Mouse (Mus musculus) heart, postnatal 10 days (tissue): ENCODE results near the gene Inpp4a. TPM values are rescaled to one million over a fixed set of nuclear protein-coding genes. Genes with fewer than 3 reads are reported as not detected.

Experiments used
- DNase-seq, 2 experiments: peaks; one replicate each; pipeline ENCODE4 v3.0.0; 2021
- intact Hi-C: fragments of 180-260 bp; cut with DNase I; formaldehyde crosslinking; loops from one replicate; pipeline ENCODE4 v1.15.1; 2025
- total RNA-seq, 2 experiments: library from RNA; stranded (reverse); gene quantifications; 2 replicates each; pipeline ENCODE4 v1.2.3; 2021

Inpp4a gene
- total RNA-seq, 2 experiments from 2014 or later, result 17.3 to 18.6 TPM

DNA sequence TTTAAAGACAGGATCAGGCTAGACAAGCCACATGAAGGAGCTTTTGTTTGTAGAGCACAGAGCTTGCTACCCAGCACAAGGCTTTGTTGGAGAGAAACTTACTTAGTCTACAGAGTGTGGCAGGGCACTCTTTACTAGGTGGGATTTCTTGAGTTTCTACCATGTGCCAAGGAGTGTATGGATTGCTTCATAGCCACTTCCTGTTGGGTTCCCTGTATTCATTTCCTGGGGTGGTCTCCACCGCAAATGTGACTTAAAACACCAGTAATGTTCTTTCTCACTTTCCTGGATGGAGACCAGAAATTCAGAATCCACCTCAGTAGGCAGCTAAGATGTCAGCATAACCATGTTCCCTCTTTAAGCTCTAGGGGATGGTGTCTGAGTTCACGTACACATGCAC lies 18.9 kb downstream of the Inpp4a start:
- intact Hi-C loops, result no loop called here
- DNase-seq, result no peak

DNA sequence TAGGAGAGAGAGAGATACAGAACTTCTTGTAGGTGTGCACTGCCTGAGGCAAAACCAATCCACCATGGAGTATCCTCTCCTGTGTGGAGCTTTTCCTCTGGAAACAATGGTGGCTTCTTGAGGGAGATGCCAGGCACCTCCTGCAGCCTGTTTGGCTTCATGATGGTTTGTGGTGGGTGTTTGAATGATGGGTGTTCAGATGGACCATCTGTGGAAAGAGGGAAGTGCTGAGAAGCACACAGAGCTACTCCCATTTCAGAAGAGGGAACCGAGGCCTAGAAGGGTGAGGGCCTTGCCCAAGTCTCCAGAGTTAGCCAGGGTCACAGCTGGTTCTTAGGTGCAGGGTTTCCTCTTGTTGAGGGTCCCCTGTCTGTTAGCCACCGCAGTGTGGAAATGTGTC lies 23.0 kb downstream of the Inpp4a start:
- intact Hi-C loops, result no loop called here
- no peak for DNase-seq

DNA sequence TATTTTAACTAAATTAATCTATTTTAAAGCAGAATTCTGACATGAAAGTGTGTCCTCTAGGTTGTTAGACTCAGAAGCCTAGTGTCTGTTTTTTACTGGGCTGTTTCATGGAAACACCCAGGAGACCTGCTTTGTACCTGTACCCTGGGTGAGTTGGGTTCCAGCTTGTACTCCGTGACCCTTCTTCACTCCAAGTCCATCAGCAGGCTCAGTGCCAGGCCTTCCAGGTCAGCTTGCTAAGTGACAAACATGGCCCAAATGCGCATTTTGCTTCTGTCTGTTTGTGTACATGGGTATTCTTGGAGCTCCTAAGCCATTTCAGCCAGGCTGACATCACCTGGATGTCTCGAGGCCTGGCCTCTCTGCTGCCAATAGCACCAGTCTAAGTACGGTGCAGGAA lies 23.5 kb downstream of the Inpp4a start:
- intact Hi-C loops, result no loop called here

DNA sequence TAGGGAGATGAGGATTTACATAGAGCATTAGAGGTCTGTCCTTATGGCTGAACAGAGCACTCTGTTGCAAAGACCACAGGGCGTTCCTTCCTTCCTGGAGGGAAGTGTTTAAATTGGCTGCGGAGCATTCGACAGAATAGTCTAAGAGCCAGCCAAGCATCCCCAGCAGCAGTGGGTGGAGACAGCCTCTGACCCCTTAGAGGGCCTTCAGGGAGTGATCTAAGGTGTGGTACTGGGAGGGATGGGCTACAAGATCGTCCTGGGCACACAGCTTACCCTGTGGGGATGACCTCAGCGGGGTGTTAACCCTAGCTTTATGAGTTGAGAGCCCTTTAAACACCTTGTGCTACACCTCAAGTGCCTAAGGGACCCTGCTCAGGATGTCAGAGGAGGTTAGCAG lies 24.9 kb downstream of the Inpp4a start:
- intact Hi-C loops, result no loop called here
- no peak for DNase-seq

More for the DNA sequence above, 23.5 kb downstream of the Inpp4a start:
- no peak for DNase-seq

DNA sequence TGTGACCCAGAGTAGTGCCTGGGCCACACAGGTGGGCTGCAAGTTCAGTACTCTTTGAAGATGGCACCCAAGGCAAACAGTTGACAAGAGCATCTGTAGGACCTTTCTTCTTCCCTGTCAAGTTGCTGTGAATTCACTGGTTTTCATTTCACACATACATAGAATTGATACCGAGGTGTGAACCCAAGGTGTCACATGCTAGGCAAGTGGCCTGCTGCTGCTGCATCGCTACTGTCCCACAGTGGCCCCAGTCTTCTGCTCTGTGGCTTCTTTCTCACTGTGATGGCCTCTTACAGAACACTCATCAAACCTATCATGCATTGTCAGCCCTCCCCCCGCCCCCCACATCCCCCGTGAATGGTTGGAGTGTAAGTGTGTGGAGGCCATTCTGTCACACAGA lies 27.6 kb downstream of the Inpp4a start:
- DNase-seq, result no peak
- intact Hi-C loops, result loop anchor here (5.0 kb wide), 1 partner anchor 295 kb away; no protein-coding TSS in a partner anchor

DNA sequence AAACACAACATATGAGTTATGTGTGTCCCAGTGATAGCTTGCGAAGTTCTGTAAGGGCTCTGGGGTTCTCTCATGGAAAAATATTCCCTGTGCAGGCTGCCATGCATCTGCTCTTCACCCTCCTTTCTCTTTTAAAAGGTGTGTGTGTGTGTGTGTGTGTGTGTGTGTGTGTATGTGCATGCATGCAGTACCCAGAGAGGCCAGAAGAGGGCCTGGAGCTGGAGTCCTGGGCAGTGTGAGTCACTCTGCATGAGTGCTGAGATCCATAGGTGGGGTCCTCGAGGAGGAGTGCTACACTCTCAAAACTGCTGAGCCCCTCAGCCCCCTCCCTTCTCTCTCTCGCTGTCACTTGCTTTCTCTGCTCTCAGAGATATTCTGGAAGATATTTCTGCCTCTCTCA lies 29.5 kb downstream of the Inpp4a start:
- DNase-seq, result no peak
- intact Hi-C loops, result loop anchor here (5.0 kb wide), 1 partner anchor 297 kb away; no protein-coding TSS in a partner anchor

DNA sequence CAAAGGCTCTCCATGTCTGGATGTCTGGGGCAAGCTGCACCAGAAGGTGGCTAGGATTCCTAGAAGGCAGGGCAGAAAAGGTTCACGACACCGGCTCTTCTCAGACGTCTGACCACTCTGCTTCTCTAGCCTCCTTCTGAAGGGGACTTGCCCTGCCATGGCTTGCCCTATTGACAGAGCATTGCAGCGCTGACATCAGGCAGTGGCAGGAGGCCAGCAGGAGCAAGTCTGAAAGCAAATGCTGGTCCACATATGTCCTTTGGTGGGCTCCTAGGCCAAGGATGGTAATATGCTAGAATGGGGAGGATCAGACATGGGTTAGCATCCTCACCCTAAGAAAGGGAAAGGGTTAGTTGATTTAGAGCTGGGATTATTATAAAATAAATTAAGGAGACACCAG lies 30.2 kb downstream of the Inpp4a start:
- DNase-seq, result no peak
- intact Hi-C loops, result loop anchor here (5.0 kb wide), 1 partner anchor 298 kb away; no protein-coding TSS in a partner anchor

DNA sequence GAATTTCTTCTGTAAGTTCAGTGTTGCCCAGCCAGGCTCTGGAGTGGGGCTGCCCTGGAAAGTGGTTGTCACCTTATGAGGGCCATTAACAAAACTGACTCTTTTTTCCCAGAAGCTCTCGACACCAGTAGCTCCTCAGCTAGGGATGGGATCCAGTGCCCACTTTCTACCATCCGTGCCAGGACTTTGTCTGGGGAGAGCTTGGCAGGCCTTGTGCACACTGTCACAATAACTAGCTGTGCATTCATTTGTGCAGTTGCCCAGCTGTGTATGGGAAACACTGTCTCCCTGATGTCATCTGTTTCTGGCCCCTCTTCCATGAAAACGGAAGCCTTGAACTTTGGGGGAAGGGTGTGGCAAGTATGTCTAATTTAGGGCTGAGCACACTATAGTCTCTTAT lies 33.1 kb downstream of the Inpp4a start:
- intact Hi-C loops, result no loop called here
- DNase-seq, result no peak

DNA sequence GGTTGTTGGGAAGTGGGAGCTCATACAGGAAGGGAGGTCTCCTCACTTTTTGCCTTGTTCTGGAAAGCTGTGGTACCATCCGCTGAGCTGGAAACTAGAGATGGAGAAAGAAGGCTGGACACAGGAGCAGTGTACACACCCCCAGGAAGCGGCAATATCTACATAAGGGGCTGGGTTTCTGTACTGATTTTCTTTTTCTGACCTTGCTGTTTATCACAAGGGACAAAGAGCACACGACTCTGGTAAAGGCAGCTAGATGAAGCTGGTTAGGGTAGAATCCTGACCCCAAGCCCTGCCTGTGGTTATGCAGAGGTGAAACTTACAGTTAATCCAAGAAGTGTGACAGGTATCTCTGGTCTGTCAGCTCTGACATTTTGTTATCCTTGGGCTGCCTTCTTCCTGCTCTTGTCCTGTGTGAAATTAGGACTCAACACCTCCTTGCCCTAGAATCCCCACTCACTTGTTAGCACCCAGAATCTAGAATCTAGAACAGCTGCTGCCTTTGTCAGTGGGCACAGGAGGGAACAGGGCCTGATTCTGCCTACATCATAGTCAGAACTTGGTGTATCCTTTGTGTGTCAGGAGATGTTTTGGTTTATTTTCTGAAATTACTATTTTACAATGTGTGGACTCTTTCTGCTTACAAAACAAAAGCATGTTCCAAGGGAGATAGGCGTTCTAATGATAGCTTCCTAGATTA lies 34.2 kb downstream of the Inpp4a start:
- intact Hi-C loops, result no loop called here
- no peak for DNase-seq

DNA sequence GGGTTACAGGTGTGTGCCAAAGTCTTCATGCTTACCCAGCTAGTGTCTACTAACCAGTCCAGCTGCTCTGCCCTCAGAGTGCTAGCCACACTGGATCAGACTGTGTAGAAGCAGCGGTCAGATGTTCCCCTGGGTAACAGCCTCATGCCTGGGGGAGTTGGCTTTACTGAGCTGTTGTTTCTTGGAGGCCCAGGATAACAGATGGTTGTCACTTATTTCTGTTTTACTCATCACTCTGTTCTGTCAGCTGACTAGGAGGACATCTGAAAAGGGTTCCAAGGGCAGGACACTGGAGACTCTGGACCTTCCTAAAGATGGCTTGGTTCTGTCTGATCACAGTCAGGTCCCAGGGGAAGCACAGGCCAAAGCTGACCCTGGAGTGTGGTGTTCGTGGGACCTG lies 36.4 kb downstream of the Inpp4a start:
- DNase-seq, result no peak
- intact Hi-C loops, result no loop called here

DNA sequence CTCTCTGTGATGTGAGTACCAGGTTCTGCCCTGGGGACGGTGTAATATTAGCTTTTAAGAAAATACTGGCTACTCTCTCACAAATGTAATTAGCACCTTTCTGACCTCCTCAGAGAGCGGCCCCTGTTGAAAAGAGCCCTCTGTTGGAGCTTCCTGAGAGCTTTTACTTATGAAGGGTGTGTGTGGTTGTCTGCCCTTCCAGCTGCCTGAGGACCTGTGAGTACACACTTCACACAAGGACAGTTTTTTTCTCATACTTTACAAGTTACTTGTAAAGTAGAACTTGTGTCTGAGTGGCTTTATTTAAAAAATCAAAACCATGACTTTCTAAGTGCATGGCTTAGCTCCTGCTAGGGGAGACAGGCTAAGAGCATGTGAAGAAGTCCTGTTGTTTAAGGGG lies 37.1 kb downstream of the Inpp4a start:
- DNase-seq, result no peak

DNA sequence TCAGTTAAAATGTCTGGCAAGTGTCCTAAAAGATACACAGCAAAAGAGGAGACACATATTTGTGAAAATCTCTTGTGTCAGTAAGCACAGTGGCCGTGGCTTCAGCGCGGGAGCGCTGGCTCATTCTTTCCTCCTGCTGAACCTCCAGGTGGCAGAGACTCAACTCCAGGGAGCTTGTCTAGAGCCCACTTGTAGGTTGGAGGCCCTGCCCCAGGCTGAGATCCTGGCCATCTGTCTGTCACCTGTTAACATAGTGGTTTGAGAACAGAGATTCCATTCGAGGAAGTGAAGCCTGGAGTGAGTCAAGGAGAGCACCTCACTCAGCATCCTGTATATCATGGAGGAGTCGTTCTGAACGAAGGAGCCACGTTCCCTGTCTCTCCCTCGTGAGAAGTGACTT lies 37.6 kb downstream of the Inpp4a start:
- intact Hi-C loops, result no loop called here
- DNase-seq, result no peak

More for the DNA sequence above, 37.1 kb downstream of the Inpp4a start:
- intact Hi-C loops, result no loop called here

DNA sequence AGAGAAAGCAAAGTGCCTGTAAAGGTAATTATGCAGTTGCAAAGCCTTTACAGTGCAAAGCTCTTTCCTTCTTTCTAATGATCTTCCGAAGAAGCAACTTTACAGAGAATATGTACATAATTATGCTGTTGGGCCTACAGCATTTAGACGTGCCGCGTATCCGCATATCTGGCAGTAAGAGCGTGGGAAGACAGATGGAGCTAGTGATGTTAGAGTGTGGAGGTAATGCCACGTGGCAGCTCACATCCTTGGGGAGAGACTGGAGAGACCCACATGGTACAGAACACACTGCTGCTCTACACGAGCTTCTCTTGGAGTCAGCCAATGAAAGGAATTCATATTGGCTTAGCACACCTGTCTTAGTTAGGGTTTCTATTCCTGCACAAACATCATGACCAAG lies 39.5 kb downstream of the Inpp4a start:
- DNase-seq, result no peak
- intact Hi-C loops, result no loop called here

DNA sequence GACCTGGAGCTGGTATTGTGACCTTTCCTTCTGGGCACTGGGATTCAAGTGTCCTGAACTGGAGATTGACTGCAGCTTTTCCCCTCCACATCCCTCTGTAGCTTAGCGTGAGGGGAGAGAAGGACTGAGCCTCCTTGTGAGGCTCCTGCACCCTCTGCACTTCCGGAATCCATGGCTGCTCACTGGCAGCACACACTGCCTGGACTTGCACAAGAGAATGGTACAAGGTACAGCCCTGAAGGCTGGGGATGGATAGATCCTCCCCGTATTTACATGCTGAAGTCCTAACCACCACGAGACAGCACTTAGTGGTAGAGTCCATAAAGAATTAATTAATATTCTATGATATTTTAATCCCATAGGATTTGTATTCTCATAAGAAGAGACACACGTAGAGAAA lies 41.7 kb downstream of the Inpp4a start:
- DNase-seq, result no peak
- intact Hi-C loops, result no loop called here

DNA sequence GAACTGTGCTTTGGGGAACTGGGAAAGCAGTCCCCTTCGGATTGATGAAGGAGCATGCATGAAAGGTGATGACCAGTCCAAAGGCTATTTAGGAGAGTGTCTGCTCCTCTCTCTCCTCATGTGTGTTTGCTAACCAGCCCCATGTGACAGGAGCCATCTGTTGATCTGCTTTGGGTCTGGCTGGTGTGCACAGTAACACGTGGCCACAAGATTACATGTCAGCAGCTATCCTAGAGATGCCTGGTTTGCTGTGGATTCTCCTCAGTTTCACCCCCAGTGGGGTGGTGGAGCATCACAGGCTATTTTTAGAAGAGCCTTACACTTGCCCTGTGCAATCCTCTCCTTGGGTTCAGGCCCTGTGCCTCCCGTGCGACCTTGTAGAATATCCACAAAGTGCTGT lies 42.2 kb downstream of the Inpp4a start:
- intact Hi-C loops, result no loop called here
- DNase-seq, result peak; percentile 50 to 58

DNA sequence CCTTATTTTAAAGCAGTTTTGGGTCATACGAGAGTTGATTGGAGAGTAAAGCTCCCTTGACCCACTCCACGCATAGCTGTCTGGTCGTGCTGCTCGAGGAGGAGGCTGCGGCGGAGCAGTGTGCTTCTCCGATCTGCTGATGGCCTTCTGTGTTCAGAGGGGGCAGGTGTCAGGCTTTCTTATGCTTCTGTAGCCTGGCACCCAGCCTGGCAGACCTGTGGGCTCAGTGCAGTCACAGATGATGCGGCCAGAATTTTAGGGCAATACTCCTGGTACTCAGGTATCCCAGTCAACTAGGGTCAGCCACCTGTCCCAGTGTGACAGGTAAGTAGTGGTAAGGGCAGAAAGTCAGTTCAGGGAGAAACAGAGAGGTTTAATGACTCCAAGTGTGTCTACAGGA lies 42.9 kb downstream of the Inpp4a start:
- no peak for DNase-seq
- intact Hi-C loops, result no loop called here

DNA sequence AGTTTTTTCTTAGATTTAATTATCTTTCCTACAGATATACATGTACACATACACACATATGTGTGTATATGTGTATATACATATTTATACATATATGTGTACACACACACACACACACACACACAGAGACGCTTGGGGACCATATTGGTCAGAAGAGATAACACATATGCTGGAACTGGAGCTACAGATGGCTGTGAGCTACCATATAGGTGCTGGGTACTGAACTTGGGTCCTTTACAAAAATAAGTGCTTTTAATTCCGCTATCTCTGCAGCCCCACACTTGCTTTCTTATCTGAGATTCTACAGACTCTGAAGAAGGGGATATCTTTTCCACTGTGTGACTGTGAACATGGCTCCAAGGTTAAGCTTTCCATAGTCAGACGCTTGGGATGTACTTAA lies 43.6 kb downstream of the Inpp4a start:
- intact Hi-C loops, result no loop called here
- no peak for DNase-seq

DNA sequence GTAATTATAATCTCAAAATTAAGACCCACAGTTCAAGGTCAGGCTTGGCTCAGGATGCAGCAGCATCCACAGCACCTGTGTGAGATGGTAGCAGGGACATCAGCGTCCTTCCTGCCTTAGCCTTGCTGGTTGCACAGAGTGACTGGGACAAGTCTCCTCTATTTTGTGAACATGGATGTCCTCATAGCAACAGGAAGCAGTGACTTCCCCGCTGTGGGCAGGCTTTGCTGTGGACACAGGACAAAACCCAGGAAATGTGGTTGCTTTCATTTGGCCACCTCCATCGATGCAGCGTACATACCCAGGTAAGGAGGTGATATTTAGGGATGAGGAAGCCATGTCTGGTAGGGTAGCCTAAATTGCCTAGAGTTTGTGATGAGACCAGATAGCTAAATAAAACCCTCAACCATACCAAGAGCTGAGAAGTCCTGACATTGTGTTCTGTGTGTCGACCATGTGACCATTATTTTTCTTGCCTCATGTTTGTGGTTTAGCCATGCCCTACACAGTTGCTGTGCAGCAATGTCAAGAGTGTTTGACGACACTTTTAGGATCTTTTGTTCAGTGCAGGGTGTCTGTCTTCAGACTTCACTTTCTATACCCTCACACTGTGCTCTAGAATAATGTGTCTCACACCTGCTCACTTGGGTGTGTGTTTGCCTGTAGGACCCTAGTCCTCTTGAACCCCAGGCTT lies 44.7 kb downstream of the Inpp4a start:
- intact Hi-C loops, result no loop called here
- DNase-seq, result no peak

DNA sequence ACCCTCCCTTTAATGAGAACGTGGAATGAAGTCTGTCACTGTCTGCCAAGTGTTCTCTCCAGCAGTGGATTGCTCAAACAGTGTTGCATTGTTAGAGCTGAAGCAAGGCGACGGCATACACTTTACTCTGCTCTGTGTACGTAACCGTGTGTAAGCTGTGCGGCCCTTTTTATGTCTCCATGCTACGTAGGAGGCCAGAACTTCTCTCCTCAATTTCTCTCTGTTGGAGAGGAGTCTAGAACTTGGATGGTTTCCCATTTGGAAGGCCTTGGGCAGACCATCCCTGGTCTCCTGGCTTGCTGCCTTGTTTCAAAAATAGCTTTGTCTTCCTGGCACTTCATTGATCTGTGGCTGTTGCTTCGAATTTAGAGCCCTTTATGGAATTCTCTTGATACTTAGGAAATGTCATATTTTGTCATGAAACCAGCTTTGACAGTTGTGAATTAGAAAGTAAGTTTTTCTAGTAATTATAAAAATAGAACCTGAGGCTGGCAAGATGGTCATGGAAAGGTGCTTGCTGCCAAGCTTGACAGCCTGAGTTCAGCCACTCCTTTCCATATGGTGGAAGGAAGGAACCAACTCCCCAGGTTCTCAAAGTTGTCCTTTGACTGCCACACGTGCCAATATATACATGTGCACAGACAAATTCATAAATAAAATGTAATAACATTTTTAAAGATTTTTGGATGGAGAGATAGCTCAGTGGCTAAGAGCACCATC lies 47.9 kb downstream of the Inpp4a start:
- peak; percentile 64 to 70 for DNase-seq
- intact Hi-C loops, result no loop called here

DNA sequence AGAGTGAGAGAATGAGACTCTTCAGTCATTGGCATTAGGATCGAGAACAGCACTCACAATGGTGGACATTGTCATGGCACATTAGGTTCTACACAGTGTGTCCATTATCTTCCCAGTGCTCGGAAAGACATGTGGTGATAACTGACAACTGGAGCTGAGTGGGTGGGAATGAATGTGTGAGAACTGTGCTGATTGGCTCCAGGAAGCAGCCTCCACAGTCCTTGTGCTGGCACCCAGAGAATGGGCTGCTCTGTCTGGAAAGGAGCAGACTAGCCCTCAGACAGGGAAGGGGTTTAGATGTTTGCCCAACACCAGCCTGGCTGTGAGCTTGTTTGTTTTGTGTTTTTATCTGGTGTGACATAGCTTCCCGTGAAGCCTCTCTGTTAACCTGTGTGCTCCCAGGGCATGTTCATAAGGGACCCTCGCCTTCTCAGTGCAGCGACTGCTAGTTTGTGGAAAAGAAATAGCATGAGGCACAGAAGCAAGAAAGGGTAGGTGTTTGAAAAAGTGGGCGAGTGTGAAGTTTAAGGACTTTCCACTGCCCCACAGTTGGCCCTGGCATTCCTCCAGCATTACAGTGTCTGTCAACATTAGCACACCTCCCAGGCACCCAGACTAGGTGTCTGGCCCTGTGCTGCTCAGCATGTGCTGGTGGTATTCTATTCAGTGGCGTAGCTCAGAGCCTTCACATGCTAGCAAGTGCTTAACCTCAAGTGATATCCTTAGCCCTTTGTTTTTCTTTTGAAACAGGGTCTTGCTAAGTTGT lies 51.4 kb downstream of the Inpp4a start:
- intact Hi-C loops, result no loop called here

DNA sequence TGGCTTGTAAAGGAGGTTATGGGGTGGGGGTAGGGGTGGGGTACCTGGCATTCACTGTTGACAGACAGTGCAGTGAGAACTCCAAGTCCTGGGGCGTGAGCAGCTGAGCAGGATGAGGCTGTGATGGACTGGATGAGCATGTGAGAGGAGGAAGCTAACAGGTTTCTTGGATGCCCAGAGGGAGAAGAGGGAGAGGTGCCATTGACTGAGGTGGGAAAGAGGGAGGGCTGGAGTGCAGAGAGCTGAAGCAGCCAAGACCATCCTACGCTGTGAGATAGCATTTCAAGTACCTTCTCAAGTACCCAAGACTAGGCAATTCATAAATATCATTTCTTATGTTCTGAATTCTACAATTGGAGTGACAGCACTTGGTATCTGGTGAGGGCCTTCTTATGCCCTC lies 52.3 kb downstream of the Inpp4a start:
- intact Hi-C loops, result no loop called here
- DNase-seq, result no peak

More for the DNA sequence above, 51.4 kb downstream of the Inpp4a start:
- DNase-seq, result no peak
